Mouse (Mus musculus): Measurements from ENCODE around the gene Colgalt2. TPM values are rescaled to one million over a fixed set of nuclear protein-coding genes. Genes with fewer than 3 reads are reported as not detected.
A peak's percentile ranks its signal among the peaks of the same experiment; 100 is the strongest.
"Not testable (repeated sequence)": the region's sequence is repeated elsewhere in the genome, so short reads cannot be mapped to it uniquely, and the experiment has no call there.

Colgalt2 gene
- 0.24 and 0.29 TPM in 2 replicates for polyA plus RNA-seq (2015; fragmentation: Nextera tagmentation; extraction: Ambion mirVana)

GRCm38 (mm10) chr1:152399790-152400555 is at the start of gene Colgalt2:
Gene Colgalt2, plus strand, starts transcription at chr1:152399830.
- Histone ChIP-seq H3K4me2 (peak within 1 kb of the TSS; percentile 63), H3K4me1 (replicated peaks) (0 out of 2 replicates have a peak, but pooled peaks cover 3% of the 10 kb centered on the region), H3K9me3 (replicated peaks) (peaks cover 4% of the 10 kb centered on the region; the same call in 1 of the 2 replicates), H3K36me3 (no peaks in the 10 kb centered on the region), H3K27ac (no peak within 1 kb of the TSS), H3K27me3 (peaks cover 47% of the 10 kb centered on the region), H3K4me3 (replicated peaks) (peak within 1 kb of the TSS; percentile 54), H3K9ac (no peak within 1 kb of the TSS)
- 1% methylated on average over 61 of the region's 70 CpGs for WGBS (ENCODE audit: insufficient replicate concordance)
- DNase-seq (no peak), ATAC-seq (ENCODE audit: low read depth) (peak; percentile 48)

- 68% methylated on average over 4 of the region's 4 CpGs for WGBS (ENCODE audit: insufficient replicate concordance)
- Histone ChIP-seq H3K27ac (no peak overlapping the region), H3K36me3 (no peaks in the 10 kb centered on the region), H3K4me2 (no peak overlapping the region), H3K9me3 (replicated peaks) (no peaks in the 10 kb centered on the region), H3K4me1 (replicated peaks) (no peaks in the 10 kb centered on the region), H3K27me3 (no peaks in the 10 kb centered on the region), H3K9ac (no peak overlapping the region), H3K4me3 (replicated peaks) (no peak overlapping the region)
- no peak for ATAC-seq (ENCODE audit: low read depth)
- no peak for DNase-seq
These were observed 42.9 kb upstream of the Colgalt2 start for GRCm38 (mm10) chr1:152356721-152357120.

GRCm38 (mm10) chr1:152368311-152369088 is 31.1 kb upstream of the Colgalt2 start:
- no peak overlapping the region for H3K9ac ChIP-seq
- DNase-seq (no peak), ATAC-seq (ENCODE audit: low read depth) (no peak)
- H3K27ac ChIP-seq, result no peak overlapping the region
- H3K4me3 ChIP-seq (replicated peaks), result no peak overlapping the region
- no peak overlapping the region for H3K4me2 ChIP-seq
- H3K27me3 ChIP-seq, result no peaks in the 10 kb centered on the region
- no peaks in the 10 kb centered on the region for H3K9me3 ChIP-seq (replicated peaks)
- H3K4me1 ChIP-seq (replicated peaks), result no peaks in the 10 kb centered on the region
- 63% methylated on average over 13 of the region's 13 CpGs for WGBS (ENCODE audit: insufficient replicate concordance)
- peaks cover 26% of the 10 kb centered on the region for H3K36me3 ChIP-seq

GRCm38 (mm10) chr1:152369139-152369538 is 30.5 kb upstream of the Colgalt2 start:
- ATAC-seq (ENCODE audit: low read depth) (no peak), DNase-seq (no peak)
- H3K36me3 ChIP-seq, result peaks cover 26% of the 10 kb centered on the region
- no peak overlapping the region for H3K4me2 ChIP-seq
- H3K4me1 ChIP-seq (replicated peaks), result no peaks in the 10 kb centered on the region
- H3K9ac ChIP-seq, result no peak overlapping the region
- no peak overlapping the region for H3K27ac ChIP-seq
- H3K27me3 ChIP-seq, result no peaks in the 10 kb centered on the region
- no peaks in the 10 kb centered on the region for H3K9me3 ChIP-seq (replicated peaks)
- WGBS (ENCODE audit: insufficient replicate concordance), result 32% methylated on average over 4 of the region's 4 CpGs
- H3K4me3 ChIP-seq (replicated peaks), result no peak overlapping the region

GRCm38 (mm10) chr1:152378311-152378710 is 21.3 kb upstream of the Colgalt2 start:
- DNase-seq (no peak), ATAC-seq (ENCODE audit: low read depth) (no peak)
- H3K4me1 ChIP-seq (replicated peaks), result no peaks in the 10 kb centered on the region
- no peak overlapping the region for H3K9ac ChIP-seq
- H3K36me3 ChIP-seq, result peaks cover 66% of the 10 kb centered on the region
- H3K4me2 ChIP-seq, result no peak overlapping the region
- no peaks in the 10 kb centered on the region for H3K9me3 ChIP-seq (replicated peaks)
- WGBS (ENCODE audit: insufficient replicate concordance), result 85% methylated on average over 5 of the region's 5 CpGs
- no peak overlapping the region for H3K4me3 ChIP-seq (replicated peaks)
- no peaks in the 10 kb centered on the region for H3K27me3 ChIP-seq
- no peak overlapping the region for H3K27ac ChIP-seq

GRCm38 (mm10) chr1:152384589-152384988 is 15.0 kb upstream of the Colgalt2 start:
- peaks cover 30% of the 10 kb centered on the region for H3K36me3 ChIP-seq
- 84% methylated on average over 1 of the region's 1 CpGs for WGBS (ENCODE audit: insufficient replicate concordance)
- H3K27ac ChIP-seq, result no peak overlapping the region
- H3K4me1 ChIP-seq (replicated peaks), result peaks cover 16% of the 10 kb centered on the region
- peak overlapping the region; percentile 7; the same call in 1 of the 2 replicates for H3K4me2 ChIP-seq
- H3K27me3 ChIP-seq, result no peaks in the 10 kb centered on the region
- H3K9me3 ChIP-seq (replicated peaks), result no peaks in the 10 kb centered on the region
- no peak for DNase-seq
- H3K9ac ChIP-seq, result no peak overlapping the region
- H3K4me3 ChIP-seq (replicated peaks), result peak overlapping the region; percentile 37; the same call in 1 of the 2 replicates
- no peak for ATAC-seq (ENCODE audit: low read depth)

- Histone ChIP-seq H3K27ac (peak overlapping the region; percentile 74), H3K4me3 (replicated peaks) (peak overlapping the region; percentile 85), H3K4me2 (peak overlapping the region; percentile 77), H3K4me1 (replicated peaks) (peaks cover 16% of the 10 kb centered on the region), H3K36me3 (peaks cover 21% of the 10 kb centered on the region), H3K9ac (peak overlapping the region; percentile 89)
- 0 out of 2 replicates have a peak, but pooled peaks have one; percentile 14 for ATAC-seq (ENCODE audit: low read depth)
- not testable (repeated sequence) for H3K9me3 ChIP-seq (replicated peaks); DNase-seq; H3K27me3 ChIP-seq
- WGBS (ENCODE audit: insufficient replicate concordance), result 7% methylated on average over 2 of the region's 4 CpGs
These were observed 13.9 kb upstream of the Colgalt2 start for GRCm38 (mm10) chr1:152385693-152386092.

- Histone ChIP-seq H3K9ac (peak within 1 kb of the TSS; percentile 89), H3K4me2 (peak within 1 kb of the TSS; percentile 77), H3K27ac (peak within 1 kb of the TSS; percentile 74), H3K4me3 (replicated peaks) (peak within 1 kb of the TSS; percentile 85), H3K27me3 (no peaks in the 10 kb centered on the region), H3K36me3 (peaks cover 18% of the 10 kb centered on the region), H3K9me3 (replicated peaks) (no peaks in the 10 kb centered on the region), H3K4me1 (replicated peaks) (peaks cover 16% of the 10 kb centered on the region)
- peak; percentile 98 for ATAC-seq (ENCODE audit: low read depth)
- DNase-seq, result peak; percentile 80
- WGBS (ENCODE audit: insufficient replicate concordance), result under 1% methylated on average over 47 of the region's 57 CpGs
These were observed 13.3 kb upstream of the Colgalt2 start, which contains the start of gene Tsen15 for GRCm38 (mm10) chr1:152386188-152386835. Gene Tsen15, minus strand, starts transcription at chr1:152386688.

- Histone ChIP-seq H3K4me1 (replicated peaks) (peaks cover 14% of the 10 kb centered on the region), H3K9me3 (replicated peaks) (no peaks in the 10 kb centered on the region), H3K4me2 (no peak overlapping the region), H3K4me3 (replicated peaks) (no peak overlapping the region), H3K27me3 (no peaks in the 10 kb centered on the region), H3K9ac (no peak overlapping the region), H3K36me3 (peaks cover 4% of the 10 kb centered on the region; the same call in 1 of the 2 replicates), H3K27ac (no peak overlapping the region)
- ATAC-seq (ENCODE audit: low read depth) (no peak), DNase-seq (no peak)
These were observed 10.4 kb upstream of the Colgalt2 start for GRCm38 (mm10) chr1:152389271-152389670.

GRCm38 (mm10) chr1:152394137-152394536 is 5.5 kb upstream of the Colgalt2 start:
- H3K9me3 ChIP-seq (replicated peaks), result peaks cover 4% of the 10 kb centered on the region; the same call in 1 of the 2 replicates
- no peak overlapping the region for H3K9ac ChIP-seq
- H3K27ac ChIP-seq, result no peak overlapping the region
- H3K4me3 ChIP-seq (replicated peaks), result no peak overlapping the region
- WGBS (ENCODE audit: insufficient replicate concordance), result 70% methylated on average over 3 of the region's 3 CpGs
- no peaks in the 10 kb centered on the region for H3K36me3 ChIP-seq
- ATAC-seq (ENCODE audit: low read depth) (no peak), DNase-seq (no peak)
- no peak overlapping the region for H3K4me2 ChIP-seq
- H3K4me1 ChIP-seq (replicated peaks), result no peaks in the 10 kb centered on the region
- H3K27me3 ChIP-seq, result peaks cover 13% of the 10 kb centered on the region

- WGBS (ENCODE audit: insufficient replicate concordance), result 70% methylated on average over 4 of the region's 4 CpGs
These were observed 4.6 kb upstream of the Colgalt2 start for GRCm38 (mm10) chr1:152394956-152395515.

More at GRCm38 (mm10) chr1:152394956-152395515, 4.6 kb upstream of the Colgalt2 start:
- DNase-seq (no peak), ATAC-seq (ENCODE audit: low read depth) (no peak)
- no peaks in the 10 kb centered on the region for H3K36me3 ChIP-seq
- H3K9me3 ChIP-seq (replicated peaks), result peaks cover 4% of the 10 kb centered on the region; the same call in 1 of the 2 replicates
- H3K27ac ChIP-seq, result no peak overlapping the region
- H3K9ac ChIP-seq, result no peak overlapping the region
- no peaks in the 10 kb centered on the region for H3K4me1 ChIP-seq (replicated peaks)
- peaks cover 21% of the 10 kb centered on the region for H3K27me3 ChIP-seq
- no peak overlapping the region for H3K4me2 ChIP-seq
- H3K4me3 ChIP-seq (replicated peaks), result no peak overlapping the region
